Mouse (Mus musculus) embryo, embryonic 10 days (tissue): Measurements from ENCODE around the gene Rptor.

Experiments
- DNase-seq: peaks from one replicate; pipeline ENCODE4 v3.0.0-alpha.2; 2015; ENCODE audit warnings: low spot score

Rptor gene

GRCm38 (mm10) chr11:119692196-119692910 is 89.6 kb downstream of the Rptor start:
- DNase-seq: no peak

- no peak for DNase-seq
Observed at GRCm38 (mm10) chr11:119692911-119693261, 90.2 kb downstream of the Rptor start.

GRCm38 (mm10) chr11:119694146-119694860 is 91.6 kb downstream of the Rptor start:
- DNase-seq: no peak

GRCm38 (mm10) chr11:119696401-119696800 is 93.7 kb downstream of the Rptor start:
- no peak for DNase-seq

GRCm38 (mm10) chr11:119705381-119706066 is 102.8 kb downstream of the Rptor start:
- no peak for DNase-seq

- no peak for DNase-seq
Observed at GRCm38 (mm10) chr11:119707259-119707658, 104.6 kb downstream of the Rptor start.

- DNase-seq: no peak
Observed at GRCm38 (mm10) chr11:119709239-119709638, 106.5 kb downstream of the Rptor start.

GRCm38 (mm10) chr11:119710338-119710737 is 107.6 kb downstream of the Rptor start:
- DNase-seq: no peak

- no peak for DNase-seq
Observed at GRCm38 (mm10) chr11:119710822-119711221, 108.1 kb downstream of the Rptor start.

GRCm38 (mm10) chr11:119715437-119715836 is 112.7 kb downstream of the Rptor start:
- DNase-seq: peak; percentile 24

- no peak for DNase-seq
Observed at GRCm38 (mm10) chr11:119715841-119716596, 113.3 kb downstream of the Rptor start.

- DNase-seq: no peak
Observed at GRCm38 (mm10) chr11:119718115-119718514, 115.4 kb downstream of the Rptor start.

- no peak for DNase-seq
Observed at GRCm38 (mm10) chr11:119720101-119721048, 117.7 kb downstream of the Rptor start.

GRCm38 (mm10) chr11:119724709-119725108 is 122.0 kb downstream of the Rptor start:
- DNase-seq: no peak

- no peak for DNase-seq
Observed at GRCm38 (mm10) chr11:119731382-119731781, 128.7 kb downstream of the Rptor start.

- no peak for DNase-seq
Observed at GRCm38 (mm10) chr11:119732362-119732761, 129.7 kb downstream of the Rptor start.

- no peak for DNase-seq
Observed at GRCm38 (mm10) chr11:119732961-119733656, 130.4 kb downstream of the Rptor start.

GRCm38 (mm10) chr11:119733657-119733990 is 130.9 kb downstream of the Rptor start:
- no peak for DNase-seq

GRCm38 (mm10) chr11:119735152-119735551 is 132.4 kb downstream of the Rptor start:
- DNase-seq: no peak

- DNase-seq: no peak
Observed at GRCm38 (mm10) chr11:119738990-119739846, 136.5 kb downstream of the Rptor start.
